Mouse (Mus musculus): ENCODE measurements at regions not wholly inside any gene's neighbourhood (a gene's known extent, or its start where the extent isn't known, plus 50 kb on each side); places are given as distances from the start of the nearest gene placed in this dataset.

DNA sequence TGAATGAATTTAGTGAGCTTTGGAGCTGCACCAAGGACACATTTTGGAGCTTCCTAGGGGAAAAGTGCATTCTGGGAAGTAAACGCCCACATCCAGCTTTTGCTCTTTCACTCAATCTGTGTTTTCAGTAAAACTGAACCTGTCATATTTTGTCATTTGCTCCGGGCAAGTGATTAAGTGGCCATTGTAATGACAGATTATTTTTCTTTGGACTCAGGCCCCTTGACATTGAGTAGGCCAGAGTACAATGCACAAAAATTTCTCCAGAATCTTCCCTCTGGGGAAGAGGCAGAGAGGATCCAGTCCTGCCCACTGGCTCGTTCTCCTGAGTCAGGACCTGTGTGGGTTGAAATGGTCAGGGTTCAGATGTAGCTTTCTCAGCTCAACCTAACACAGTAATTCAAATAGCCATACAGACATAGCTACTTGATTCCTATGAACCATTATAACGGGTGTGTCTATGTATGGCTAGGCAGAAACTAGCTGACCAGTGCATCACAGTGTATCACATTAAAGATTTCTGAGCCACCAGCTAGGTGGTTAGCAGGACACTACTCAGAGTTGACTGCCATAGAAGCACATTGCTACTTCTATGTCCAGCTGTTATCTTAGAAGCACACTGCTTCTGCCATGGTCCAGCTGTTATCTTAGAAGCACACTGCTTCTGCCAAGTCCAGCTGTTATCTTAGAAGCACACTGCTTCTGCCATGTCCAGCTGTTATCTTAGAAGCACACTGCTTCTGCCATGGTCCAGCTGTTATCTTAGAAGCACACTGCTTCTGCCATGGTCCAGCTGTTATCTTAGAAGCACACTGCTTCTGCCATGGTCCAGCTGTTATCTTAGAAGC lies 129.9 kb downstream of the Mtx2 start:
- no peak for TF ChIP-seq POLR2A (IDR thresholded peaks at IDR 0.05; ENCODE audit: borderline replicate concordance, extremely low read depth, low read depth, low read length)
- Histone ChIP-seq H3K4me1 (ENCODE audit: control insufficient read depth, insufficient read depth, low read length) (no peaks in the 10 kb centered on the region), H3K4me3 (replicated peaks; ENCODE audit: extremely low read depth, low read depth, low read length) (no peak overlapping the region)
- no peak for DNase-seq
- 70% methylated on average over 4 of the region's 4 CpGs for WGBS

DNA sequence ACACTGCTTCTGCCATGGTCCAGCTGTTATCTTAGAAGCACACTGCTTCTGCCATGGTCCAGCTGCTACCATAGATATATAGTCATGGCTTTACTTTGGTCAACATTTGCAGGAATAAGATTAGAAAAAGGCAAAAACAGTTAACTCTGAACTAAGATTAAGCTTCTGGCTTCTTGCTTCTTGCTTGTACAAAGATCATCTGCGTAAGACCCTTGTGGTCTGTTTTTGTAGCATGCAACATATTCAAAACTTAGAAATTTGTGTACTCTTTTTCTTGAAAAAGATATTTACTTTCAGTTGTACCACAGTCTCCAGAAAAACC lies 130.5 kb downstream of the Mtx2 start:
- Histone ChIP-seq H3K4me1 (ENCODE audit: control insufficient read depth, insufficient read depth, low read length) (no peaks in the 10 kb centered on the region), H3K4me3 (replicated peaks; ENCODE audit: extremely low read depth, low read depth, low read length) (no peak overlapping the region)
- no peak for TF ChIP-seq CTCF (IDR thresholded peaks at IDR 0.05; ENCODE audit: insufficient read depth, low read length)
- WGBS = 88% methylated on average over 1 of the region's 1 CpGs
- no peak for DNase-seq

DNA sequence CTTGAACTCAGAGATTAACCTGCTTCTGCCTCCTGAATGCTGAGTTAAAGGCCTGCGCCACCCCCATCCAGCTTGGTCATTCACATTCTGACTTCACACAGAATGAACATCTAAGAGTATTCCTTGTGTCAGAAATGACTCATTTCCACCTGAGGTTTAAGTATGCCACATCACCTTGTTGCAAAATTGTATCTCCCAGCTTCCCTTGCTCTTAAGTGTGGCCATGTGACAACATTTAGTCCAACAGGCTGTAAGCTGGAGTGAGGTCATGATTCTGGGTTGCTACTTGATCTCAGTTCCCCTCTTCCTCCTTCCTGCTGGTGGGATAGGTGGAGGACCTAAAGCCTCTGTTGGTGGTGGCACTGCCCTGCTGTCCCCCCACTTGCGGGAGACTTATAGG lies 131.0 kb downstream of the Mtx2 start:
- Histone ChIP-seq H3K4me3 (replicated peaks; ENCODE audit: extremely low read depth, low read depth, low read length) (no peak overlapping the region), H3K4me1 (ENCODE audit: control insufficient read depth, insufficient read depth, low read length) (no peaks in the 10 kb centered on the region)
- DNase-seq = no peak
- TF ChIP-seq POLR2A (IDR thresholded peaks at IDR 0.05; ENCODE audit: borderline replicate concordance, extremely low read depth, low read depth, low read length) = no peak
- TF ChIP-seq CTCF (IDR thresholded peaks at IDR 0.05; ENCODE audit: insufficient read depth, low read length) = no peak
- WGBS = 96% methylated on average over 2 of the region's 2 CpGs

DNA sequence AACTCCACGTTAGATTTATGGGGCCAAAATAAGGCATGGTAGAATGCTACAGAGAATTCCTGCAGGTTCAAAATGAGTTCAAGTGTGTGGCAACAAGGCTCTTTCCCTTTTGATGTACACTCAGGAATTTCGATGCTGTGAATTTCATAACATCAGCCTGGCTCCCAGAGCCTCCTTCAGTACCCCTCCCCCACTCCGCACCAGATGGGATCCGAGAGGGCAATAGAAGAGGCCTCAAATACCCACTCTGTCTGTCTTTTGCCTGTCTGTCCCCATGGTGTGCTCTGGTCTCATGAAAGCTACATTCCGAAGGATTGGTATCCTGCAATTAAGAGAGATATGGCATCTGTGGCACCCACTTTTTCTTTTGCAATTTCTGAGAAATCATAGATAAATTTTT lies 134.3 kb downstream of the Mtx2 start:
- WGBS = 47% methylated on average over 5 of the region's 5 CpGs
- TF ChIP-seq CTCF (IDR thresholded peaks at IDR 0.05; ENCODE audit: insufficient read depth, low read length) = no peak
- TF ChIP-seq POLR2A (IDR thresholded peaks at IDR 0.05; ENCODE audit: borderline replicate concordance, extremely low read depth, low read depth, low read length) = no peak

DNA sequence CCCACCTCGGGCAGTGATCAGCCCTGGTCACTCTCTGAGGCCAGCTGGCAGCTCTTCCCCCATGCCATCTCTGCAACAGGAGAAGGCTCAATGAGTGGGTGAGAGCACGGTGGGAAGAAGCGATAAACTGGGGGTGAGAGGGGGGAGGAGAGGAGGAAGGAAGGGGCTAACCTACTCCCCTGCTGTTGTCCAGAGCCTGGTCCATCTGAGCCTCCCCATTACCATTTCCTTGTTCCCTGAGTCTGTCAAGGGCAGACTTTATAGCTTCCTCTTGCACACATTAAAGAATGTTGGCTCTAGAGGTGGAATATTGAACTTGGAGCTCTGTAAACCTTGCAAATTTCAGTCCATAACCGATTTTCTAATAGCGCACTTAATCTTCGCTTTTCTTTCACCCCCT lies 136.8 kb downstream of the Mtx2 start:
- no peak overlapping the region for H3K4me3 ChIP-seq (replicated peaks; ENCODE audit: extremely low read depth, low read depth, low read length)
- TF ChIP-seq CTCF (IDR thresholded peaks at IDR 0.05; ENCODE audit: insufficient read depth, low read length) (no peak), POLR2A (IDR thresholded peaks at IDR 0.05; ENCODE audit: borderline replicate concordance, extremely low read depth, low read depth, low read length) (no peak)
- H3K4me1 ChIP-seq (ENCODE audit: control insufficient read depth, insufficient read depth, low read length) = no peaks in the 10 kb centered on the region
- no peak for DNase-seq
- 82% methylated on average over 6 of the region's 6 CpGs for WGBS

More for the DNA sequence above, 134.3 kb downstream of the Mtx2 start:
- DNase-seq = no peak
- H3K4me1 ChIP-seq (ENCODE audit: control insufficient read depth, insufficient read depth, low read length) = no peaks in the 10 kb centered on the region
- H3K4me3 ChIP-seq (replicated peaks; ENCODE audit: extremely low read depth, low read depth, low read length) = no peak overlapping the region

DNA sequence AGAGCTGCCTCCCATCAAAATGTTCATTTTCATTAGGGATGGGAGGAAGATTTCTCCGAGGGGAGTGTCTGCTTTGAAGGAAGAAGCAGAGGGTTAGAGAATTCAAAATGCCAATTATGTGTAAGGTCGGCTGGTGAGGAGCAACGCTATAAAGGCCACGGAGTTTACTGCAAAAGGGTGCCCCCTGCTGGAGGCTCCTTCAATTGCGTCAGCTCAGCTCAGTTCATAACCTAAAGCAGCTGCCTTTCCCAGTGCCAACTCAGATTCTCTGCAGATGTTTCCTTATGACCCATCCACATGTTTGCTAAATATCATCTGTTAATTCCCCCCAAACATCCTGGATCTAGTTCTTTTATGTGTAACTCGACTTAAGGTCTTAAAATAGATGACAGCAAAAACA lies 138.8 kb downstream of the Mtx2 start:
- DNase-seq = peak; percentile 78
- TF ChIP-seq CTCF (IDR thresholded peaks at IDR 0.05; ENCODE audit: insufficient read depth, low read length) (peak; percentile 86), POLR2A (IDR thresholded peaks at IDR 0.05; ENCODE audit: borderline replicate concordance, extremely low read depth, low read depth, low read length) (no peak)
- Histone ChIP-seq H3K4me1 (ENCODE audit: control insufficient read depth, insufficient read depth, low read length) (no peaks in the 10 kb centered on the region), H3K4me3 (replicated peaks; ENCODE audit: extremely low read depth, low read depth, low read length) (no peak overlapping the region)
- 2% methylated on average over 6 of the region's 6 CpGs for WGBS

DNA sequence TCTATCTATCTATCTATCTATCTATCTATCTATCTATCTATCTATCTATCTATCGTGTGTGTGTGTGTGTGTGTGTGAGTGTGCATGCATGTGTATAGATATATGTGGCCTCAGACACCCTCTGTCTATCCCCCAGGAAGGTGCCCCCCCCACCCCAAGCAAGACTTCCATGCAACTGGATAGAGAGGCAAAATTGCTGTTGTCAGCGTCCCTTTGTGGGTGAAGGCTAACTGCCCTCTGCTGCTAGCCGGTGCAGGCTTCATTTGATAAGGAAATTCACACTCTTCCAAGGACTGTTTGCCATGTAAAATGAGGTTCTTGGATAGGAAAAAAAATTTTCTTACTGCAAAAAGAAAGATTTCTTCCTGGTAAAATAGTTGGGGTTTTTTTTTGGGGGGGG lies 139.4 kb downstream of the Mtx2 start:
- DNase-seq = no peak
- Histone ChIP-seq H3K4me1 (ENCODE audit: control insufficient read depth, insufficient read depth, low read length) (no peaks in the 10 kb centered on the region), H3K4me3 (replicated peaks; ENCODE audit: extremely low read depth, low read depth, low read length) (no peak overlapping the region)
- WGBS = 34% methylated on average over 3 of the region's 3 CpGs
- TF ChIP-seq POLR2A (IDR thresholded peaks at IDR 0.05; ENCODE audit: borderline replicate concordance, extremely low read depth, low read depth, low read length) = no peak
- no peak for TF ChIP-seq CTCF (IDR thresholded peaks at IDR 0.05; ENCODE audit: insufficient read depth, low read length)

DNA sequence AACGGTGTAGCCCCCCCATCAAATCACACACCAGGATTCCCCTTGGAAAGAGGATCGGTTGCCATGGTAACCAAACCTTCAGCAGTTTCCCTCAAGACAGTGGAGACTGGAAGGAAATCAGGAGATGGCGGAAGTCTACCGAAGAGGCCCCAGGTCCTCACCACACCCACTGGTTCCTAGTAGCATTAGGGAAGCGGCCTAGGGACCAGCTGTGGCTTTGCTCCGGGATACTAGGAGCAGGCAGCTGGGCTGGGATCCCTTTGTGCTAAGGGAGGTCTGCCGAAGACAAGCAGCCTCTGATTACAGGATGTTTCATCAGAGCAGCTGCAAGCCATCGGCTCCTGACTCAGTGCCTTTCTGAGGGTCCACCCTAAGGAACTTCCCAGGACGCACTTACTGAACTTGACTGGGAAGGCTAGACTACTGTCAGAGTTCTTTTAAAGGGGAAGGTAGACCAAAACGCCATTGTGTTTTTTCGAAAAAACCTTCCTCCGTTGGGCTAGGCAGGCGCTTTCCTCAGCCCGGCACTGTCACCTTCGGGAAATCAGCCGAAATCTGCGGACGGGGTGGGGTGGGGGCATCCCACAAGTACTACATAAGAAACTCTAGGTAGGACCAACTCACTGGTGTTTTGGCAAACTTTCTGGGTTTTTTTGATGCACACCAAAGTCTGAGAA lies 139.9 kb downstream of the Mtx2 start:
- H3K4me3 ChIP-seq (replicated peaks; ENCODE audit: extremely low read depth, low read depth, low read length) = no peak overlapping the region
- no peaks in the 10 kb centered on the region for H3K4me1 ChIP-seq (ENCODE audit: control insufficient read depth, insufficient read depth, low read length)
- DNase-seq = no peak
- 38% methylated on average over 18 of the region's 18 CpGs for WGBS
- TF ChIP-seq POLR2A (IDR thresholded peaks at IDR 0.05; ENCODE audit: borderline replicate concordance, extremely low read depth, low read depth, low read length) (no peak), CTCF (IDR thresholded peaks at IDR 0.05; ENCODE audit: insufficient read depth, low read length) (no peak)

DNA sequence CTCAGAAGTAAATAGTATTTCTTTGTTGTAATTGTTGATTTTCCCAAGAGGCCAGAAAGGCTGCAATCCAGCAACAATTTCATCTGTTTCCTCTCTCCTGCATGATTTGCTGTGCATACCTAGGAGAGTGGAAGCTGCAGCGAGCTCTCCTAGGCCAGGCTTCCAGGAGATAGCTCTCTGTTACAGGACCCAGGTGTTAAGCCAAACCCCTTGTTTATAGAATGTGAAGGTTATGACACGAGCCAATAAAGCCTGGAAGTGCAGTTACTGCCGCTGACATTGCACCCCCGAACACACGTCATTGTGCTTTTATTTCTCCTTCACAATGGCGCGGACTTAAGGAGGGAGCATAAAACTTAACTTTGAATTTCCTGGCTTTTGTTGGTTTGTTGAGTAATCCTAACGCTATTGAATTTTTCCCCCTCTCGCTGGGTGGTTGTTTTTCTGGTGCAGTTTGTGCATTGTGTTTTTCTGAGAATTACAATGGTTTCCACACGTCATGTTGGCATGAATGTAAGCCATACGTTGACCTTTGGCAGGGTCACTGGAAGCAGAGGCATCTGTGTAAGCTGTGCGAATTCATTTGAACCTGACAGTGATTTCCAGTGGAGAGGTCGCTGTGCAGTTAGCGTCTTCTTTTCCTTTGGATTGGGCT lies 145.1 kb downstream of the Mtx2 start:
- no peak for TF ChIP-seq CTCF (IDR thresholded peaks at IDR 0.05; ENCODE audit: insufficient read depth, low read length)
- TF ChIP-seq POLR2A (IDR thresholded peaks at IDR 0.05; ENCODE audit: borderline replicate concordance, extremely low read depth, low read depth, low read length) = no peak

DNA sequence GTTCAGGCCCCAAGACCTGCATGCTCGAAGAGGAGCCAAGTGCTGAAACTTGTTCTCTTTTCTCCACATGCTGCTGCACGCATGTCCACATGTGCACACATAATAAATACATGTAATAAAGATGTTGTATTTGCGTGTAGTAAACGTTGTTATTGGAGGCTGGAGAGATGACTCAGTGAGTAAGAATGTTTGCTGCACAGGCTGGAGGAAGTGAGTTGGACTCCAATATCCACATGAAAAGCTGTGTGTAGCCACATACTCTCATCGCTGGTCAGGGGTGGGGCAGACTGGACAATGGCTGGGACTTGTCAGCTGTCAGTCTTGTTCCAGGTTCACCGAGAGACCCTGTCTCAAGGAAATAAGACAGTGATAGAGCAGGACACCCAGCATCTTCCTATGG lies 147.8 kb downstream of the Mtx2 start:
- 60% methylated on average over 6 of the region's 6 CpGs for WGBS
- H3K4me3 ChIP-seq (replicated peaks; ENCODE audit: extremely low read depth, low read depth, low read length) = no peak overlapping the region
- H3K4me1 ChIP-seq (ENCODE audit: control insufficient read depth, insufficient read depth, low read length) = no peaks in the 10 kb centered on the region
- TF ChIP-seq CTCF (IDR thresholded peaks at IDR 0.05; ENCODE audit: insufficient read depth, low read length) (no peak), POLR2A (IDR thresholded peaks at IDR 0.05; ENCODE audit: borderline replicate concordance, extremely low read depth, low read depth, low read length) (no peak)
- DNase-seq = no peak

More for the DNA sequence above, 145.1 kb downstream of the Mtx2 start:
- Histone ChIP-seq H3K4me3 (replicated peaks; ENCODE audit: extremely low read depth, low read depth, low read length) (no peak overlapping the region), H3K4me1 (ENCODE audit: control insufficient read depth, insufficient read depth, low read length) (no peaks in the 10 kb centered on the region)
- no peak for DNase-seq
- 57% methylated on average over 14 of the region's 14 CpGs for WGBS
